8 mouse cellular contexts compared by ENCODE assay signal in the genomic region with DNA sequence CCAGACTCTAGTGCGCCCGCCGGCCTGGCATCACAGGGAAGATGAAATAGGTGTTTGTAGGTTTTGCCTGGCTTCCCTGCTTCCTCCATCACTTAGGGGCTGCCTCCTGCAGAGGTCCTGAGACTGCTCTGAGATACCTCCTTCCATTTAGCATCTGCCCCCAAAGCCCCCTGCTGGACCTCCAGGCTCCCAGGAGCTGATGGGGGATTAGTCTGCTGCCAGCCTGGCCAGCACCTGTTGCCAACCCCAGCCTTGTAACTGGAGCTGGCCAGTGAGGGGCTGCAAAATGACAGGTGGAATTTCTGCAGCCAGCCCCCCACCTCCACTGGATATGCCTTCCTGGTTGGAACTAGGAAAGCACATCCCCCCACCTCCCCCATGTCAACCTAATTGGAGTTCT. TPM values are rescaled to one million over a fixed set of nuclear protein-coding genes. Genes with fewer than 3 reads are reported as not detected.
DNase-seq lines count a peak whose midpoint lies in the region; ATAC-seq lines count a peak whose summit lies in the region.

No protein-coding gene starts in this region.

- peak overlapping the region; percentile 47 for H3K4me3 ChIP-seq in intestine, embryonic 16.5 days (ENCODE audit: low read length)

- H3K36me3 ChIP-seq in intestine, embryonic 16.5 days (ENCODE audit: control insufficient read depth, insufficient read depth, low read length), result no peaks in the 10 kb centered on the region

- no peaks in the 10 kb centered on the region for H3K27me3 ChIP-seq in intestine, embryonic 16.5 days (replicated peaks; ENCODE audit: control insufficient read depth, insufficient read depth, low read length)

- peaks cover 88% of the 10 kb centered on the region for H3K4me1 ChIP-seq in intestine, embryonic 16.5 days (ENCODE audit: control insufficient read depth, insufficient read depth, low read length)

- DNase-seq in cerebellum, adult 18-20 months, result peak; percentile 31 to 42
- DNase-seq in thymus, postnatal 14 days, result peak; percentile 39
- no peak for DNase-seq in thymus, postnatal 25 days
- peak; percentile 43 for DNase-seq in naive thymus-derived CD4-positive, alpha-beta T cell, adult 2 months (ENCODE audit: low read depth)
- DNase-seq in layer of hippocampus, adult 9-11 months, result no peak
- no peak for DNase-seq in frontal cortex, adult 2 months (ENCODE audit: extremely low spot score in 1 of 2, low spot score in 1 of 2)

- peak overlapping the region; percentile 69 for H3K9ac ChIP-seq in intestine, embryonic 16.5 days (ENCODE audit: low read depth, low read length)

- peak overlapping the region; percentile 95 for H3K27ac ChIP-seq in intestine, embryonic 16.5 days (ENCODE audit: low read length)

- H3K9me3 ChIP-seq in intestine, embryonic 16.5 days (ENCODE audit: control insufficient read depth, low read length), result no peaks in the 10 kb centered on the region

- H3K4me2 ChIP-seq in intestine, embryonic 16.5 days (ENCODE audit: low read depth, low read length), result peak overlapping the region; percentile 90

- no peak for ATAC-seq in cerebellum, adult (ENCODE audit: insufficient number of reproducible peaks, low FRiP score, low TSS enrichment)
- no peak for ATAC-seq in intestine, embryonic 16.5 days

- 34% methylated on average over 3 of the region's 3 CpGs for WGBS in intestine, embryonic 16.5 days

RNA-seq across cellular contexts. Expression of a gene that starts 13.2 kb away (rescaled TPM):
- polyA plus RNA-seq in intestine, embryonic 16.5 days (2015; fragmentation: Nextera tagmentation; extraction: Ambion mirVana), result 28.2 and 31.2 TPM in 2 replicates
- polyA plus RNA-seq in frontal cortex, adult 2 months (2012; rRNA removed), result 6.4 and 7.9 TPM in 2 replicates

RNA-seq across cellular contexts. Expression of a gene that starts 33.2 kb away (rescaled TPM):
- 18.9 and 23.0 TPM in 2 replicates for polyA plus RNA-seq in intestine, embryonic 16.5 days (2015; fragmentation: Nextera tagmentation; extraction: Ambion mirVana)
- 0.62 and 0.67 TPM in 2 replicates for polyA plus RNA-seq in frontal cortex, adult 2 months (2012; rRNA removed)

RNA-seq across cellular contexts. Expression of a gene that starts 42.0 kb away (rescaled TPM):
- polyA plus RNA-seq in intestine, embryonic 16.5 days (2015; fragmentation: Nextera tagmentation; extraction: Ambion mirVana), result 0.17 TPM in 1 of 2 replicates, not detected in the other
- polyA plus RNA-seq in frontal cortex, adult 2 months (2012; rRNA removed), result 2.9 and 3.3 TPM in 2 replicates

Comparison
In these comparisons a context has a peak if more than half of its experiments do, and no peak if none do; other contexts are left out.
1. DNase-seq: peak in cerebellum, adult 18-20 months (2 of 2), thymus, postnatal 14 days (single experiment) and naive thymus-derived CD4-positive, alpha-beta T cell, adult 2 months (single experiment); none in thymus, postnatal 25 days (single experiment), layer of hippocampus, adult 9-11 months (single experiment) and frontal cortex, adult 2 months (0 of 2).
2. RNA of a gene that starts 33.2 kb away (polyA plus RNA-seq): 18.9 to 23.0 TPM in intestine, embryonic 16.5 days; 0.62 to 0.67 TPM in frontal cortex, adult 2 months; every median in the first group is over 10 times any median in the second.